Mouse (Mus musculus) thymus, adult 2 months (tissue): Measurements from ENCODE around the gene Dapk2. TPM values are rescaled to one million over a fixed set of nuclear protein-coding genes. Genes with fewer than 3 reads are reported as not detected.

Experiments
- DNase-seq: peaks from one replicate; pipeline ENCODE4 v3.0.0; 2021
- H3K27ac ChIP-seq: fragments of 200-500 bp; 2 replicates; pipeline ENCODE4 v1.5.1; 2012; ENCODE audit warnings: low read length, control low read depth; ENCODE audit not compliant: control insufficient read depth, insufficient read depth
- H3K27me3 ChIP-seq: fragments of 200-500 bp; 2 replicates; pipeline ENCODE4 v1.6.1; 2012; ENCODE audit warnings: mild to moderate bottlenecking, low read length, moderate library complexity, mixed read lengths; ENCODE audit not compliant: control insufficient read depth, insufficient read depth
- H3K36me3 ChIP-seq: fragments of 200-500 bp; 2 replicates; pipeline ENCODE4 v1.6.1; 2012; ENCODE audit warnings: mild to moderate bottlenecking, low read length, moderate library complexity; ENCODE audit not compliant: control insufficient read depth, insufficient read depth
- H3K4me1 ChIP-seq: fragments of 200-500 bp; replicated peaks from 2 replicates; pipeline ENCODE4 v1.6.1; 2012; ENCODE audit warnings: low read length; ENCODE audit not compliant: control insufficient read depth, insufficient read depth
- H3K4me3 ChIP-seq: fragments of 200-500 bp; 2 replicates; pipeline ENCODE4 v1.5.1; 2012; ENCODE audit warnings: mild to moderate bottlenecking, low read length, control low read depth, moderate library complexity; ENCODE audit not compliant: control insufficient read depth, insufficient read depth
- CTCF ChIP-seq: fragments of 200-500 bp; IDR thresholded peaks from 2 replicates; pipeline ENCODE4 v1.5.1; 2012; ENCODE audit warnings: mild to moderate bottlenecking, control low read depth, low read length, moderate library complexity, borderline replicate concordance; ENCODE audit not compliant: control insufficient read depth, poor library complexity, insufficient read depth; ENCODE audit errors: extremely low read depth
- POLR2A ChIP-seq: fragments of 200-500 bp; IDR thresholded peaks from 2 replicates; pipeline ENCODE4 v1.6.1; 2012; ENCODE audit warnings: mild to moderate bottlenecking, low read length, control low read depth, moderate library complexity; ENCODE audit not compliant: control insufficient read depth, poor library complexity, insufficient read depth; ENCODE audit errors: extremely low read depth
- WGBS: fragments of 180-500 bp; shearing (Covaris S2); methylation state at CpG from one replicate; pipeline ENCODE4 v1.1.7; 2018; 5-methylcytosine and 5-hydroxymethylcytosine counted together
- polyA plus RNA-seq: library from polyadenylated mRNA; depleted of rRNA; stranded (reverse); fragments of >200 nt; gene quantifications from 2 replicates; pipeline ENCODE4 v1.2.3, GENCODE M21; 2012

Gene Dapk2
- polyA plus RNA-seq, 1 experiment: 5.1 TPM

GRCm38 (mm10) chr9:66231820-66232479 lies 73.9 kb downstream of the Dapk2 start:
- no peak for DNase-seq
- Histone ChIP-seq H3K27ac (no peak overlapping the region), H3K4me1 (no peaks in the 10 kb centered on the region), H3K27me3 (no peaks in the 10 kb centered on the region), H3K36me3 (no peaks in the 10 kb centered on the region), H3K4me3 (no peak overlapping the region)
- TF ChIP-seq CTCF (no peak), POLR2A (no peak)
- 63% methylated on average over 7 of the region's 7 CpGs for WGBS

- no peak for DNase-seq
- TF ChIP-seq POLR2A: no peak
- no peak for TF ChIP-seq CTCF
- H3K27me3 ChIP-seq: no peaks in the 10 kb centered on the region
- H3K4me3 ChIP-seq: no peak overlapping the region
- no peak overlapping the region for H3K27ac ChIP-seq
- peaks cover 4% of the 10 kb centered on the region for H3K4me1 ChIP-seq
- H3K36me3 ChIP-seq: no peaks in the 10 kb centered on the region
- WGBS: 95% methylated on average over 2 of the region's 2 CpGs
Observed at GRCm38 (mm10) chr9:66236615-66237014, 78.6 kb downstream of the Dapk2 start.

GRCm38 (mm10) chr9:66237742-66238141 lies 79.7 kb downstream of the Dapk2 start:
- Histone ChIP-seq H3K4me1 (peaks cover 4% of the 10 kb centered on the region), H3K27ac (no peak overlapping the region), H3K27me3 (no peaks in the 10 kb centered on the region), H3K36me3 (no peaks in the 10 kb centered on the region), H3K4me3 (no peak overlapping the region)
- 35% methylated on average over 1 of the region's 1 CpGs for WGBS
- no peak for DNase-seq
- TF ChIP-seq POLR2A (no peak), CTCF (no peak)

GRCm38 (mm10) chr9:66239173-66239572 lies 81.2 kb downstream of the Dapk2 start:
- WGBS: 45% methylated on average over 7 of the region's 7 CpGs
- H3K4me1 ChIP-seq: peaks cover 4% of the 10 kb centered on the region

GRCm38 (mm10) chr9:66239691-66240090 lies 81.7 kb downstream of the Dapk2 start:
- no peak for TF ChIP-seq CTCF
- no peak for TF ChIP-seq POLR2A
- no peaks in the 10 kb centered on the region for H3K36me3 ChIP-seq
- no peaks in the 10 kb centered on the region for H3K27me3 ChIP-seq
- no peak for DNase-seq
- WGBS: 90% methylated on average over 3 of the region's 3 CpGs
- H3K4me1 ChIP-seq: peaks cover 4% of the 10 kb centered on the region
- H3K4me3 ChIP-seq: no peak overlapping the region
- H3K27ac ChIP-seq: no peak overlapping the region

More at GRCm38 (mm10) chr9:66239173-66239572, 81.2 kb downstream of the Dapk2 start:
- DNase-seq: no peak
- H3K4me3 ChIP-seq: no peak overlapping the region
- TF ChIP-seq POLR2A (no peak), CTCF (no peak)
- H3K36me3 ChIP-seq: no peaks in the 10 kb centered on the region
- H3K27me3 ChIP-seq: no peaks in the 10 kb centered on the region
- no peak overlapping the region for H3K27ac ChIP-seq

- Histone ChIP-seq H3K27ac (no peak overlapping the region), H3K36me3 (no peaks in the 10 kb centered on the region), H3K4me3 (no peak overlapping the region), H3K27me3 (no peaks in the 10 kb centered on the region), H3K4me1 (peaks cover 4% of the 10 kb centered on the region)
- no peak for DNase-seq
- WGBS: 38% methylated on average over 4 of the region's 4 CpGs
- TF ChIP-seq POLR2A (no peak), CTCF (no peak)
Observed at GRCm38 (mm10) chr9:66240493-66240892, 82.5 kb downstream of the Dapk2 start.
